Mouse (Mus musculus): ENCODE results near the gene Nxph4. TPM values are rescaled to one million over a fixed set of nuclear protein-coding genes. Genes with fewer than 3 reads are reported as not detected.

Nxph4 gene
- total and polyA plus RNA-seq, 3 experiments: 0.13 to 0.14 TPM; not detected in 1

DNA sequence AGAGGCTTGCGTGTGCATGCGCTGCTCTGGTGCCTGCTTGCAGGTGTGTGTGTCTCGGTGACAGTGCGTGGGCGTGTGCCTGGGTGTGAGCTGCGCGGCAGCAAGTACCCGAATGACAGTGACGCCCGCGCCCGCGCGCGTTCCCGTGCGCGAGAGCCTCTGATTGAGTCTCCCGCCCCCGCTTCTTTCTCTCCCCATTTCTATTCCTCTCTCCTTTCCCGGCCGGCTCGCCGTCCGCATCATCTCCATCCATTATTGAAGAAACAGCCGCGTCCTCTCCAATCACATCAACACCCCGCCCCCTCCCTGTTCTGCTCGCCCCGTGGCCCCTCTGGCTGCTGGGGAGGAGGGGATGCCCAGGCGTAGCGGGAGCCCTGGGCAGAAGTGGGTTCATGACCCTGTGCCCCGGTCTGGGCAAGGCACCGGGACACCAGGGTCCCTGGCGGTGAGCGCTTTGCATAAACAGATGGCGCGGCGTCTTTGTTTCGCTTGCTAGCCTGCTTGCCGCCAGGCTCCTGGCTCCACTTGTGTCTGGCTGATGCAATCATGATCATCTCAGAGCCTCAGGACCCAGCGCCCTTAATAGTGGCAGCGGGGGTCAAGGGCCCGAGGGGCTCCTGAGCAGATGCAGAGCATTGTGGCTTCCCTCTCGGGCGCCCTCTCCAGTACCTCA lies 22.6 kb downstream of the Nxph4 start (continued):
- TF ChIP-seq NRF1 (IDR thresholded peaks at IDR 0.05; ENCODE audit: low read depth, low read length): peak; percentile 57
- TF ChIP-seq POLR2A (IDR thresholded peaks at IDR 0.05; ENCODE audit: low read depth, low read length): peak; percentile 58; the same call in 1 of the 2 replicates
- no peak for TF ChIP-seq RCOR1 (conservative IDR thresholded peaks at IDR 0.05; ENCODE audit: low read depth, low read length)
- TF ChIP-seq KAT2A (IDR thresholded peaks at IDR 0.05; ENCODE audit: insufficient replicate concordance, low read length): no peak
- no peak for TF ChIP-seq USF1 (IDR thresholded peaks at IDR 0.05; ENCODE audit: low read depth, low read length)
- TF ChIP-seq POLR2AphosphoS2 (IDR thresholded peaks at IDR 0.05; ENCODE audit: low read depth, low read length): no peak
- TF ChIP-seq SMC3 (IDR thresholded peaks at IDR 0.05; ENCODE audit: low read depth, low read length): no peak
- TF ChIP-seq MAFK (IDR thresholded peaks at IDR 0.05; ENCODE audit: insufficient replicate concordance, low read length): no peak
- no peak for TF ChIP-seq MAZ (IDR thresholded peaks at IDR 0.05; ENCODE audit: low read depth, low read length)
- TF ChIP-seq ZC3H11A (IDR thresholded peaks at IDR 0.05; ENCODE audit: low read depth, low read length): no peak
- peak; percentile 31 for TF ChIP-seq ETS1 (conservative IDR thresholded peaks at IDR 0.05; ENCODE audit: low read depth, low read length)
- peak; percentile 65 for TF ChIP-seq TCF12 (IDR thresholded peaks at IDR 0.05; ENCODE audit: low read depth, low read length)
- no peak for TF ChIP-seq CHD2 (IDR thresholded peaks at IDR 0.05; ENCODE audit: low read length)
- TF ChIP-seq ELF1 (IDR thresholded peaks at IDR 0.05; ENCODE audit: low read depth, low read length): no peak
- no peak for TF ChIP-seq TBP (conservative IDR thresholded peaks at IDR 0.05; ENCODE audit: low read depth, low read length)
- TF ChIP-seq PAX5 (IDR thresholded peaks at IDR 0.05; ENCODE audit: low read length): no peak
- 0 out of 2 replicates have a peak, but pooled peaks have one; percentile 32 for TF ChIP-seq MAX (IDR thresholded peaks at IDR 0.05; ENCODE audit: low read length)
- no peak for TF ChIP-seq GABPA (IDR thresholded peaks at IDR 0.05; ENCODE audit: insufficient replicate concordance, low read depth, low read length)
- 0 out of 2 replicates have a peak, but pooled peaks have one; percentile 33 for TF ChIP-seq MXI1 (IDR thresholded peaks at IDR 0.05; ENCODE audit: low read depth, low read length)

DNA sequence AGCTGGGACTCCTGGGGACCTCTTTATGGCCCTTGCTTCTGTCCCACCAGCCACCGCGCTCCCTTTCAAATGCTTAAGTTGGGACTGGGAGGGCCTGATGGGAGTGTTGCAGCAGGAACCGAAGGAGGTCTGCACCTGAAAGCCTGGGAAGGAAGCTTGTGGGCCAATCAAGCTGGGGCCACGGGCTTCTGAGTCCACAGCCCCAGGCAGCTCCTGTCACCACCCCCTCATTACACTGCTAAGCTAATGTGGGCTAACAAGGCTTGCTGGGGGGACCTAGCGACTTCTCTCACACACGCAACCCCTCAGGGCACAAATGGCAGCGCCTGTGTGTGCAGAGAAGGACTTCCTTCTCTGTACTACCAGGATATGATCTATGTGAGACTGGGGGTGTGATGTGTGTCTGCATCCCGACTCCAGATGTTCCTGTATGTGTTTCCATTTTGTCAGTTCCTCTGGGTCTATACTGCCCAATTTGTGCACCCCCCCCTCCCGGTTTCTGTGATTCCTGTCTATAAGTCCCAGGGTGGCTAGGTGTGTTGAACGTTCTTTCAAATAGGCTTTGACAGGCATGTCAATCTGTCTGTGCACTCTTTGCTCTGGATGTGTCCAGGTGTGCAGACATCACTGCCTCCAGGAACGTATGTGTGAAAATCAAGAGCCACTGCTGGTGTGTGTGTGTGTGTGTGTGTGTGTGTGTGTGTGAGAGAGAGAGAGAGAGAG lies 23.3 kb downstream of the Nxph4 start:
- no peaks in the 10 kb centered on the region for H3K79me2 ChIP-seq (replicated peaks; ENCODE audit: control insufficient read depth, extremely low read depth, insufficient read depth, poor library complexity, severe bottlenecking)
- H3K27me3 ChIP-seq (replicated peaks): peaks cover 17% of the 10 kb centered on the region
- peak overlapping the region; percentile 86; the same call in 1 of the 2 replicates for H3K9ac ChIP-seq (ENCODE audit: insufficient read depth, low read depth)
- TF ChIP-seq MAX (IDR thresholded peaks at IDR 0.05; ENCODE audit: low read length): no peak
- TF ChIP-seq MEF2A (IDR thresholded peaks at IDR 0.05; ENCODE audit: borderline replicate concordance, low read depth, low read length): no peak
- TF ChIP-seq EP300 (IDR thresholded peaks at IDR 0.05; ENCODE audit: low read length): no peak
- TF ChIP-seq USF1 (IDR thresholded peaks at IDR 0.05; ENCODE audit: low read depth, low read length): no peak
- TF ChIP-seq MAZ (IDR thresholded peaks at IDR 0.05; ENCODE audit: low read depth, low read length): no peak
- TF ChIP-seq ZC3H11A (IDR thresholded peaks at IDR 0.05; ENCODE audit: low read depth, low read length): no peak
- TF ChIP-seq TBP (conservative IDR thresholded peaks at IDR 0.05; ENCODE audit: low read depth, low read length): no peak
- TF ChIP-seq USF2 (conservative IDR thresholded peaks at IDR 0.05; ENCODE audit: low read depth, low read length): no peak
- peak; percentile 18 for DNase-seq (ENCODE audit: extremely low read depth)
- H3K27ac ChIP-seq (ENCODE audit: insufficient read depth, low read depth): peak overlapping the region; percentile 88
- H3K9me3 ChIP-seq (replicated peaks; ENCODE audit: low read length): no peaks in the 10 kb centered on the region
- peaks cover 0 to 10% of the 10 kb centered on the region in 2 experiments for H3K36me3 ChIP-seq (replicated peaks in 1 of 2; ENCODE audit: control insufficient read depth in 1 of 2, insufficient read depth in 1 of 2, low read length in 1 of 2)
- H3K4me3 ChIP-seq (replicated peaks in 1 of 3; ENCODE audit: low read depth in 2 of 3, low read length in 2 of 3, poor library complexity in 1 of 3): peak overlapping the region in 2 of 3 experiments; percentile 59 to 67
- peak overlapping the region; percentile 86 for H3K4me2 ChIP-seq (ENCODE audit: insufficient read depth, low read depth, poor library complexity, severe bottlenecking)
- H3K4me1 ChIP-seq (ENCODE audit: control insufficient read depth in 1 of 2, insufficient read depth in 2 of 2): peaks cover 26 to 56% of the 10 kb centered on the region in 2 experiments
- in situ Hi-C loops (cut with MboI; ENCODE audit: low pct_ligation_motif_present, low pct_unique_long_range_greater_than_20kb, low sequenced_read_pairs): no loop called here
- dilution Hi-C loops (cut with MboI; ENCODE audit: extremely low pct_ligation_motif_present, extremely low pct_unique_long_range_greater_than_20kb, low sequenced_read_pairs): no loop called here
